Mouse (Mus musculus): ENCODE measurements around the gene Nucb1. TPM values are rescaled to one million over a fixed set of nuclear protein-coding genes. Genes with fewer than 3 reads are reported as not detected.
"Not testable (repeated sequence)": the region's sequence is repeated elsewhere in the genome, so short reads cannot be mapped to it uniquely, and the experiment has no call there.

The Nucb1 gene
- polyA plus RNA-seq, 1 experiment from 2014 or later = 199 TPM

DNA sequence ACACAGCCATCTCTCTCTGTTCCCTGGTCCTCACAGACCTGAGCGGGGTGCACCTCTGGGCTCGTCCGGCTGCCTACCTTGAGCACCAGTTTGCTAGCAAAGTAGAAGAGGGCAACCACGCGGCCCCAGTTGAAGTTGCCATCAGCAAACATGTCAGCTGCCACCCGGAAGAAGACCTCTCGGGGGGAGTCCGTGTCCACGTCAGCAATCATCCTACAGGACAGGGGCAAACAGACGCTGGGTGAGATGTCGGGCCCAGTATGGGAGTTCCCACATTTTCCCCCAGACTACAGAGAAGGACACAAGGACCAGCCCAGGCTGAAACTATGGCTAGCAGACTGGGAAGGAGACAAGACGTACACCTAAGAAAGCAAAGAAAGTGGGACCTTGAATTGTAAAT lies 45.1 kb downstream of the Nucb1 start:
- TF ChIP-seq CTCF (IDR thresholded peaks at IDR 0.05; ENCODE audit: low read depth) = no peak
- TF ChIP-seq EP300 (optimal IDR thresholded peaks at IDR 0.05) = no peak
- H3K36me3 ChIP-seq (ENCODE audit: control insufficient read depth, insufficient read depth, low read length) = no peaks in the 10 kb centered on the region
- H3K4me1 ChIP-seq (replicated peaks; ENCODE audit: control insufficient read depth, insufficient read depth) = peaks cover 11% of the 10 kb centered on the region
- no peaks in the 10 kb centered on the region for H3K27me3 ChIP-seq (ENCODE audit: control insufficient read depth, insufficient read depth, low read length)
- H3K4me2 ChIP-seq (replicated peaks; ENCODE audit: low read depth) = no peak overlapping the region
- no peak overlapping the region for H3K9ac ChIP-seq (ENCODE audit: low read length)
- DNase-seq (ENCODE audit: low spot score) = no peak
- 93% methylated on average over 12 of the region's 12 CpGs for WGBS
- ATAC-seq (ENCODE audit: low FRiP score, low TSS enrichment) = no peak
- H3K27ac ChIP-seq (replicated peaks) = no peak overlapping the region
- H3K4me3 ChIP-seq (ENCODE audit: low read depth, low read length) = no peak overlapping the region
- H3K9me3 ChIP-seq (ENCODE audit: control insufficient read depth, low read length) = no peaks in the 10 kb centered on the region

- H3K27ac ChIP-seq (replicated peaks) = no peak overlapping the region
- no peak for ATAC-seq (ENCODE audit: low FRiP score, low TSS enrichment)
- no peak overlapping the region for H3K4me2 ChIP-seq (replicated peaks; ENCODE audit: low read depth)
- no peak for TF ChIP-seq CTCF (IDR thresholded peaks at IDR 0.05; ENCODE audit: low read depth)
- no peak for TF ChIP-seq EP300 (optimal IDR thresholded peaks at IDR 0.05)
- no peak overlapping the region for H3K4me3 ChIP-seq (ENCODE audit: low read depth, low read length)
- H3K36me3 ChIP-seq (ENCODE audit: control insufficient read depth, insufficient read depth, low read length) = no peaks in the 10 kb centered on the region
- no peak for DNase-seq (ENCODE audit: low spot score)
- no peak overlapping the region for H3K9ac ChIP-seq (ENCODE audit: low read length)
- H3K4me1 ChIP-seq (replicated peaks; ENCODE audit: control insufficient read depth, insufficient read depth) = peaks cover 11% of the 10 kb centered on the region
- WGBS = 89% methylated on average over 7 of the region's 7 CpGs
- H3K9me3 ChIP-seq (ENCODE audit: control insufficient read depth, low read length) = no peaks in the 10 kb centered on the region
- H3K27me3 ChIP-seq (ENCODE audit: control insufficient read depth, insufficient read depth, low read length) = no peaks in the 10 kb centered on the region
Measured at GRCm38 (mm10) chr7:45463987-45464778, 46.0 kb downstream of the Nucb1 start.

GRCm38 (mm10) chr7:45462868-45463267 lies 47.3 kb downstream of the Nucb1 start:
- H3K36me3 ChIP-seq (ENCODE audit: control insufficient read depth, insufficient read depth, low read length); H3K27me3 ChIP-seq (ENCODE audit: control insufficient read depth, insufficient read depth, low read length); H3K9me3 ChIP-seq (ENCODE audit: control insufficient read depth, low read length); H3K4me2 ChIP-seq (replicated peaks; ENCODE audit: low read depth); DNase-seq (ENCODE audit: low spot score); ATAC-seq (ENCODE audit: low FRiP score, low TSS enrichment); H3K9ac ChIP-seq (ENCODE audit: low read length); H3K4me3 ChIP-seq (ENCODE audit: low read depth, low read length); H3K27ac ChIP-seq (replicated peaks): not testable (repeated sequence)
- TF ChIP-seq CTCF (IDR thresholded peaks at IDR 0.05; ENCODE audit: low read depth) = peak; percentile 37; the same call in 1 of the 2 replicates
- 69% methylated on average over 4 of the region's 4 CpGs for WGBS
- peaks cover 11% of the 10 kb centered on the region for H3K4me1 ChIP-seq (replicated peaks; ENCODE audit: control insufficient read depth, insufficient read depth)

DNA sequence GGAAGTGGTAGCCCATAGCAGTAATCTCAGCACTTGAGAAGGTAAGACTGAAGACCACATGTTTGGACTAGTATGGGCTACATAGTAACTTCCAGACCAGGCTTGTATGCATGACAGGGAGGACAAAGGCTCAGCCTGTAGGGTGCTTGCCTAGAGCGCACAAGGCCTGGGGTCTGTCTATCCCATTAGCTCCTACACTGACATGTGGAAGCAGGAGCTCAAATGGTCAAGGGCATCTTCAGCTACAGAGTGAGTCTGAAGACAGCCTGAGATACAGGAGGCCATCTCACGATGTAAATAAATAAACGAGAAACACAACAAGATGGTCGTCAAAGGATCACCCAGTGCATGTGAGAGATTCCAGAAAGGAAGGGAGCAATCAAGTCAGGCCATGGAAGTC lies 47.9 kb downstream of the Nucb1 start:
- DNase-seq (ENCODE audit: low spot score) (no peak), ATAC-seq (ENCODE audit: low FRiP score, low TSS enrichment) (no peak)
- no peak overlapping the region for H3K4me3 ChIP-seq (ENCODE audit: low read depth, low read length)
- no peak overlapping the region for H3K4me2 ChIP-seq (replicated peaks; ENCODE audit: low read depth)
- H3K4me1 ChIP-seq (replicated peaks; ENCODE audit: control insufficient read depth, insufficient read depth) = peaks cover 11% of the 10 kb centered on the region
- no peak overlapping the region for H3K27ac ChIP-seq (replicated peaks)
- no peaks in the 10 kb centered on the region for H3K9me3 ChIP-seq (ENCODE audit: control insufficient read depth, low read length)
- TF ChIP-seq EP300 (optimal IDR thresholded peaks at IDR 0.05) = no peak
- TF ChIP-seq CTCF (IDR thresholded peaks at IDR 0.05; ENCODE audit: low read depth) = no peak
- WGBS = 81% methylated on average over 4 of the region's 4 CpGs
- no peak overlapping the region for H3K9ac ChIP-seq (ENCODE audit: low read length)
- no peaks in the 10 kb centered on the region for H3K27me3 ChIP-seq (ENCODE audit: control insufficient read depth, insufficient read depth, low read length)
- H3K36me3 ChIP-seq (ENCODE audit: control insufficient read depth, insufficient read depth, low read length) = peaks cover 4% of the 10 kb centered on the region; the same call in 1 of the 2 replicates

DNA sequence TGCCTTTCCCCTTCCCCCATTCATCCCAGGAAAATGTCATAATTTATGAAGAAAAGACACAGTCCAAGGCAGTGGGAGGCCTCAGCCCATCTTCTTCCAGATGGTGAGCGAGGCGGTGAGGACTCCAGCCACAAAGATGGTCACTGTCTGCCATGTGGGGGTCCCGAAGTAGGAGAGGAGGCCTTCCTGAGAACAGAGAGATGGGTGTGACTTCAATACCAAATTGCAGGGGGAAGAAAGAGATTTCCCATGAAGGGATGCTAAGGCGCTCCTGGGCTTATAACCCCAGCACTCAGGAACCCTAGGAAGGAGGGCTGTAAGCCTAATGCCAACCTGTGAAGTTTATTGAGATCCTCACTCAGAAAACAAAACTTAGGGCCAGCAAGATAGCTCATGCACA lies 48.4 kb downstream of the Nucb1 start:
- DNase-seq (ENCODE audit: low spot score) (no peak), ATAC-seq (ENCODE audit: low FRiP score, low TSS enrichment) (no peak)
- Histone ChIP-seq H3K9ac (ENCODE audit: low read length) (no peak overlapping the region), H3K27ac (replicated peaks) (peak overlapping the region; percentile 95; the same call in 1 of the 2 replicates), H3K4me1 (replicated peaks; ENCODE audit: control insufficient read depth, insufficient read depth) (peaks cover 11% of the 10 kb centered on the region), H3K4me3 (ENCODE audit: low read depth, low read length) (no peak overlapping the region), H3K36me3 (ENCODE audit: control insufficient read depth, insufficient read depth, low read length) (peaks cover 8% of the 10 kb centered on the region), H3K9me3 (ENCODE audit: control insufficient read depth, low read length) (no peaks in the 10 kb centered on the region), H3K27me3 (ENCODE audit: control insufficient read depth, insufficient read depth, low read length) (no peaks in the 10 kb centered on the region), H3K4me2 (replicated peaks; ENCODE audit: low read depth) (no peak overlapping the region)
- 83% methylated on average over 4 of the region's 4 CpGs for WGBS
- TF ChIP-seq EP300 (optimal IDR thresholded peaks at IDR 0.05) (no peak), CTCF (IDR thresholded peaks at IDR 0.05; ENCODE audit: low read depth) (no peak)

DNA sequence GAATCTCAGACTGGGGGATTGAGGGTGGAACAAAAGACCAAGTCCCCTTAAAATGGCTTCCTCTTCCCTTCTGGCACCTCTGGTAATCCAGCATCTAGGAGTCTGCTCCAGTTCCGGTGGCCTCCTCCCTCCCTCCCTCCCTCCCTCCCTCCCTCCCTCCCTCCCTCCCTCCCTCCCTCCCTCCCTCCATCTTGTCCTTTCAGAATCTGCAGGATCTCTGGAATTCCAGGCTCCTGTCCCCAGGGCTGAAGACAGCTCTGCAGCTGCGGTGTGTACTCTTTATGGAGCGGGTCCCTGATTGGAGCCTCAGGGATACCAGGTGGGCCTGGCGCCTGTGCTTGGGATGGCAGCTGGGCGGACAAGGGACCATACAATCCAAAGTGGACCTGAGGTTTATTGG lies 48.9 kb downstream of the Nucb1 start:
- no peak overlapping the region for H3K4me3 ChIP-seq (ENCODE audit: low read depth, low read length)
- no peaks in the 10 kb centered on the region for H3K27me3 ChIP-seq (ENCODE audit: control insufficient read depth, insufficient read depth, low read length)
- no peak for TF ChIP-seq EP300 (optimal IDR thresholded peaks at IDR 0.05)
- TF ChIP-seq CTCF (IDR thresholded peaks at IDR 0.05; ENCODE audit: low read depth) = no peak
- 56% methylated on average over 5 of the region's 5 CpGs for WGBS
- no peak for DNase-seq (ENCODE audit: low spot score)
- ATAC-seq (ENCODE audit: low FRiP score, low TSS enrichment) = no peak
- H3K9me3 ChIP-seq (ENCODE audit: control insufficient read depth, low read length) = no peaks in the 10 kb centered on the region
- no peak overlapping the region; the same call in 1 of the 2 replicates for H3K9ac ChIP-seq (ENCODE audit: low read length)
- H3K4me2 ChIP-seq (replicated peaks; ENCODE audit: low read depth) = no peak overlapping the region; the same call in 1 of the 2 replicates
- peak overlapping the region; percentile 95 for H3K27ac ChIP-seq (replicated peaks)
- peaks cover 11% of the 10 kb centered on the region for H3K4me1 ChIP-seq (replicated peaks; ENCODE audit: control insufficient read depth, insufficient read depth)
- peaks cover 8% of the 10 kb centered on the region for H3K36me3 ChIP-seq (ENCODE audit: control insufficient read depth, insufficient read depth, low read length)

Measured in stomach, postnatal 0 days (tissue).